Mouse (Mus musculus) small intestine, adult 2 months (tissue): ENCODE results near the gene Ccdc28b.

Source experiments
- CTCF ChIP-seq: fragments of 200-500 bp; IDR thresholded peaks from 2 replicates; pipeline ENCODE4 v1.5.1; 2012; ENCODE audit warnings: low read depth, mild to moderate bottlenecking, control low read depth, inconsistent platforms, low read length, moderate library complexity, mixed read lengths; ENCODE audit not compliant: insufficient replicate concordance, insufficient read length; ENCODE audit errors: extremely low read depth
- POLR2A ChIP-seq: fragments of 200-500 bp; IDR thresholded peaks from 2 replicates; pipeline ENCODE4 v1.6.1; 2012; ENCODE audit warnings: low read depth, mild to moderate bottlenecking, control low read depth, inconsistent platforms, low read length, moderate library complexity

GRCm38 (mm10) chr4:129570028-129570427 lies 53.7 kb downstream of the Ccdc28b start:
- TF ChIP-seq CTCF (no peak), POLR2A (no peak)
